Mouse (Mus musculus) kidney, postnatal 0 days (tissue): ENCODE data around the gene Slc26a10. TPM values are rescaled to one million over a fixed set of nuclear protein-coding genes. Genes with fewer than 3 reads are reported as not detected.
A peak's percentile ranks its signal among the peaks of the same experiment; 100 is the strongest.

ENCODE experiments used
- ATAC-seq: fragments of 200-750 bp; cut with Nextera tagmentation; replicated peaks from 2 replicates; pipeline ENCODE4 v1.8.0; 2017; ENCODE audit warnings: low read depth, moderate number of reproducible peaks, moderate TSS enrichment, moderate library complexity; ENCODE audit not compliant: low FRiP score
- DNase-seq: peaks from one replicate; pipeline ENCODE4 v3.0.0-alpha.2; 2016; ENCODE audit warnings: low spot score
- H3K27ac ChIP-seq: fragments of 300-500 bp; sonication (generic); 2 replicates; pipeline ENCODE4 v1.5.1; 2014; ENCODE audit warnings: mild to moderate bottlenecking
- H3K27me3 ChIP-seq: fragments of 300-500 bp; sonication (generic); 2 replicates; pipeline ENCODE4 v1.6.1; 2014; ENCODE audit warnings: low read length, mixed read lengths; ENCODE audit not compliant: insufficient read depth
- H3K36me3 ChIP-seq: fragments of 300-500 bp; sonication (generic); 2 replicates; pipeline ENCODE4 v1.6.1; 2014; ENCODE audit warnings: low read length, mixed read lengths; ENCODE audit not compliant: insufficient read depth
- H3K4me1 ChIP-seq: fragments of 300-500 bp; sonication (generic); replicated peaks from 2 replicates; pipeline ENCODE4 v1.6.1; 2014; ENCODE audit warnings: antibody characterized with exemption, low read length, mixed read lengths; ENCODE audit not compliant: insufficient read depth
- H3K4me2 ChIP-seq: fragments of 300-500 bp; sonication (generic); 2 replicates; pipeline ENCODE4 v1.6.1; 2014; ENCODE audit warnings: mild to moderate bottlenecking, low read length, moderate library complexity, mixed read lengths
- H3K4me3 ChIP-seq: fragments of 300-500 bp; sonication (generic); replicated peaks from 2 replicates; pipeline ENCODE4 v1.5.1; 2014; ENCODE audit warnings: low read depth, low read length
- H3K9ac ChIP-seq: fragments of 300-500 bp; sonication (generic); 2 replicates; pipeline ENCODE4 v1.6.1; 2014; ENCODE audit warnings: low read depth, low read length
- H3K9me3 ChIP-seq: fragments of 300-500 bp; sonication (generic); replicated peaks from 2 replicates; pipeline ENCODE4 v1.6.1; 2016; ENCODE audit warnings: low read length, inconsistent platforms, mixed read lengths
- CTCF ChIP-seq: IDR thresholded peaks from 2 replicates; pipeline ENCODE4 v1.5.1; 2016; ENCODE audit warnings: antibody characterized with exemption, low read depth, mild to moderate bottlenecking, moderate library complexity
- WGBS: fragments of 180-500 bp; shearing (Covaris S2); extraction: QIAGEN DNeasy Blood & Tissue Kit; methylation state at CpG from one replicate; pipeline ENCODE4 v1.1.7; 2014; 5-methylcytosine and 5-hydroxymethylcytosine counted together
- polyA plus RNA-seq: library from polyadenylated mRNA; unstranded; fragments of >200 nt; fragmentation: Nextera tagmentation; extraction: Ambion mirVana; gene quantifications from 2 replicates; pipeline ENCODE4 v1.2.1, GENCODE M21; 2015

Gene Slc26a10
- polyA plus RNA-seq, 1 experiment from 2014 or later, result 3.1 TPM

- peaks cover 11% of the 10 kb centered on the region for H3K27me3 ChIP-seq
- WGBS, result 38% methylated on average over 3 of the region's 3 CpGs
These were observed 4.2 kb downstream of the Slc26a10 start for GRCm38 (mm10) chr10:127176228-127176627.

GRCm38 (mm10) chr10:127174170-127174569 is 6.3 kb downstream of the Slc26a10 start:
- Histone ChIP-seq H3K27ac (no peak overlapping the region), H3K9me3 (no peaks in the 10 kb centered on the region), H3K4me1 (peaks cover 19% of the 10 kb centered on the region; the same call in 1 of the 2 replicates), H3K9ac (no peak overlapping the region), H3K4me3 (no peak overlapping the region), H3K27me3 (peaks cover 5% of the 10 kb centered on the region), H3K36me3 (no peaks in the 10 kb centered on the region), H3K4me2 (no peak overlapping the region)
- 85% methylated on average over 7 of the region's 7 CpGs for WGBS
- TF ChIP-seq CTCF, result no peak
- ATAC-seq (no peak), DNase-seq (no peak)

More at GRCm38 (mm10) chr10:127176228-127176627, 4.2 kb downstream of the Slc26a10 start:
- Histone ChIP-seq H3K4me3 (no peak overlapping the region), H3K36me3 (no peaks in the 10 kb centered on the region), H3K4me1 (peaks cover 23% of the 10 kb centered on the region; the same call in 1 of the 2 replicates), H3K4me2 (0 out of 2 replicates have a peak overlapping the region, but pooled peaks have one; percentile 21), H3K27ac (no peak overlapping the region), H3K9me3 (no peaks in the 10 kb centered on the region), H3K9ac (no peak overlapping the region)
- DNase-seq, result no peak
- ATAC-seq, result no peak
- TF ChIP-seq CTCF, result no peak; the same call in 1 of the 2 replicates

- WGBS, result 81% methylated on average over 16 of the region's 16 CpGs
- no peak overlapping the region for H3K9ac ChIP-seq
- TF ChIP-seq CTCF, result no peak
- ATAC-seq (no peak), DNase-seq (no peak)
- H3K4me2 ChIP-seq, result no peak overlapping the region
- peaks cover 4% of the 10 kb centered on the region; the same call in 1 of the 2 replicates for H3K27me3 ChIP-seq
- H3K4me3 ChIP-seq, result no peak overlapping the region
- no peaks in the 10 kb centered on the region for H3K36me3 ChIP-seq
- peaks cover 12% of the 10 kb centered on the region; the same call in 1 of the 2 replicates for H3K4me1 ChIP-seq
- H3K9me3 ChIP-seq, result no peaks in the 10 kb centered on the region
- no peak overlapping the region for H3K27ac ChIP-seq
These were observed 7.0 kb downstream of the Slc26a10 start for GRCm38 (mm10) chr10:127173148-127174065.

- H3K9ac ChIP-seq, result no peak overlapping the region
- TF ChIP-seq CTCF, result no peak
- ATAC-seq, result no peak
- WGBS, result 86% methylated on average over 15 of the region's 15 CpGs
- no peaks in the 10 kb centered on the region for H3K36me3 ChIP-seq
- H3K9me3 ChIP-seq, result no peaks in the 10 kb centered on the region
- H3K27me3 ChIP-seq, result no peaks in the 10 kb centered on the region
- DNase-seq, result no peak
- H3K4me1 ChIP-seq, result 0 out of 2 replicates have a peak, but pooled peaks cover 3% of the 10 kb centered on the region
- H3K4me3 ChIP-seq, result no peak overlapping the region
- no peak overlapping the region for H3K27ac ChIP-seq
- no peak overlapping the region for H3K4me2 ChIP-seq
These were observed 8.7 kb downstream of the Slc26a10 start for GRCm38 (mm10) chr10:127171631-127172200.

GRCm38 (mm10) chr10:127170837-127171272 is 9.6 kb downstream of the Slc26a10 start:
- H3K4me3 ChIP-seq, result peak overlapping the region; percentile 25
- WGBS, result under 1% methylated on average over 28 of the region's 29 CpGs
- no peaks in the 10 kb centered on the region for H3K36me3 ChIP-seq
- peak overlapping the region; percentile 64 for H3K4me2 ChIP-seq
- H3K4me1 ChIP-seq, result peaks cover 3% of the 10 kb centered on the region; the same call in 1 of the 2 replicates
- DNase-seq, result peak; percentile 77
- ATAC-seq, result peak; percentile 70
- no peaks in the 10 kb centered on the region for H3K9me3 ChIP-seq
- no peaks in the 10 kb centered on the region for H3K27me3 ChIP-seq
- no peak overlapping the region for H3K9ac ChIP-seq
- H3K27ac ChIP-seq, result no peak overlapping the region
- peak; percentile 83 for TF ChIP-seq CTCF

- peak; percentile 48; the same call in 1 of the 2 replicates for TF ChIP-seq CTCF
- no peaks in the 10 kb centered on the region for H3K9me3 ChIP-seq
- H3K4me2 ChIP-seq, result peak overlapping the region; percentile 64
- DNase-seq (no peak), ATAC-seq (no peak)
- no peak overlapping the region for H3K27ac ChIP-seq
- H3K9ac ChIP-seq, result no peak overlapping the region
- no peaks in the 10 kb centered on the region for H3K27me3 ChIP-seq
- 6% methylated on average over 22 of the region's 22 CpGs for WGBS
- no peaks in the 10 kb centered on the region for H3K36me3 ChIP-seq
- H3K4me1 ChIP-seq, result peaks cover 9% of the 10 kb centered on the region; the same call in 1 of the 2 replicates
- peak overlapping the region; percentile 25 for H3K4me3 ChIP-seq
These were observed 10.4 kb downstream of the Slc26a10 start for GRCm38 (mm10) chr10:127170002-127170401.
